Mouse (Mus musculus) heart, embryonic 11.5 days (tissue): Measurements from ENCODE around the gene Glod5. TPM values are rescaled to one million over a fixed set of nuclear protein-coding genes. Genes with fewer than 3 reads are reported as not detected.
"Not testable (repeated sequence)": the region's sequence is repeated elsewhere in the genome, so short reads cannot be mapped to it uniquely, and the experiment has no call there.

Experiments
- ATAC-seq: fragments of 200-750 bp; cut with Nextera tagmentation; replicated peaks from 2 replicates; pipeline ENCODE4 v1.8.0; 2017; ENCODE audit warnings: moderate library complexity; ENCODE audit not compliant: insufficient number of reproducible peaks, low FRiP score, low TSS enrichment
- H3K27ac ChIP-seq: fragments of 300-500 bp; sonication (generic); 2 replicates; pipeline ENCODE4 v1.5.1; 2014; ENCODE audit warnings: mild to moderate bottlenecking, low read depth, low read length
- H3K27me3 ChIP-seq: fragments of 300-500 bp; sonication (generic); 2 replicates; pipeline ENCODE4 v1.6.1; 2014; ENCODE audit warnings: mild to moderate bottlenecking, low read length, mixed read lengths; ENCODE audit not compliant: control insufficient read depth, insufficient read depth
- H3K36me3 ChIP-seq: fragments of 300-500 bp; sonication (generic); 2 replicates; pipeline ENCODE4 v1.6.1; 2014; ENCODE audit warnings: mild to moderate bottlenecking, low read length, moderate library complexity, mixed read lengths; ENCODE audit not compliant: control insufficient read depth, insufficient read depth
- H3K4me1 ChIP-seq: fragments of 300-500 bp; sonication (generic); 2 replicates; pipeline ENCODE4 v1.6.1; 2014; ENCODE audit warnings: low read length; ENCODE audit not compliant: control insufficient read depth, insufficient read depth
- H3K4me2 ChIP-seq: fragments of 300-500 bp; sonication (generic); 2 replicates; pipeline ENCODE4 v1.6.1; 2014; ENCODE audit warnings: mild to moderate bottlenecking, moderate library complexity
- H3K4me3 ChIP-seq: fragments of 300-500 bp; sonication (generic); 2 replicates; pipeline ENCODE4 v1.5.1; 2014; ENCODE audit warnings: low read depth, low read length
- H3K9ac ChIP-seq: fragments of 300-500 bp; sonication (generic); 2 replicates; pipeline ENCODE4 v1.6.1; 2014; ENCODE audit warnings: mild to moderate bottlenecking, low read depth, low read length, moderate library complexity
- H3K9me3 ChIP-seq: fragments of 300-500 bp; sonication (generic); replicated peaks from 2 replicates; pipeline ENCODE4 v1.6.1; 2016; ENCODE audit warnings: low read length; ENCODE audit not compliant: control insufficient read depth
- WGBS: fragments of 180-500 bp; shearing (Covaris S2); extraction: QIAGEN DNeasy Blood & Tissue Kit; methylation state at CpG from one replicate; pipeline ENCODE4 v1.1.7; 2014; ENCODE audit not compliant: insufficient replicate concordance; 5-methylcytosine and 5-hydroxymethylcytosine counted together
- polyA plus RNA-seq: library from polyadenylated mRNA; unstranded; fragments of >200 nt; fragmentation: Nextera tagmentation; extraction: Ambion mirVana; gene quantifications from 2 replicates; pipeline ENCODE4 v1.2.1, GENCODE M21; 2014

The Glod5 gene
- polyA plus RNA-seq: 0.82 TPM in 1 of 2 replicates, not detected in the other

GRCm38 (mm10) chrX:8018286-8018685 is at the start of gene Glod5:
Gene Glod5 (minus strand): TSS chrX:8018492.
- Histone ChIP-seq H3K27ac (no peak within 1 kb of the TSS), H3K4me1 (no peaks in the 10 kb centered on the region), H3K27me3 (no peaks in the 10 kb centered on the region), H3K9ac (no peak within 1 kb of the TSS), H3K4me3 (no peak within 1 kb of the TSS), H3K36me3 (no peaks in the 10 kb centered on the region), H3K9me3 (no peaks in the 10 kb centered on the region), H3K4me2 (no peak within 1 kb of the TSS)
- WGBS: 50% methylated on average over 2 of the region's 2 CpGs
- ATAC-seq: no peak

GRCm38 (mm10) chrX:8051044-8051781 is 32.9 kb upstream of the Glod5 start:
- WGBS: 80% methylated on average over 7 of the region's 8 CpGs
- H3K36me3 ChIP-seq, H3K27me3 ChIP-seq, ATAC-seq, H3K4me3 ChIP-seq, H3K9me3 ChIP-seq, H3K4me2 ChIP-seq, H3K4me1 ChIP-seq, H3K9ac ChIP-seq, H3K27ac ChIP-seq: not testable (repeated sequence)

- WGBS: 64% methylated on average over 1 of the region's 1 CpGs
Observed at GRCm38 (mm10) chrX:8033009-8033408, 14.7 kb upstream of the Glod5 start.

GRCm38 (mm10) chrX:8026811-8027210 is 8.5 kb upstream of the Glod5 start:
- WGBS: 63% methylated on average over 4 of the region's 4 CpGs
- H3K36me3 ChIP-seq: no peaks in the 10 kb centered on the region
- ATAC-seq: no peak

More at GRCm38 (mm10) chrX:8033009-8033408, 14.7 kb upstream of the Glod5 start:
- Histone ChIP-seq H3K4me3 (no peak overlapping the region), H3K9ac (no peak overlapping the region), H3K4me1 (no peaks in the 10 kb centered on the region), H3K4me2 (no peak overlapping the region), H3K27me3 (no peaks in the 10 kb centered on the region), H3K36me3 (no peaks in the 10 kb centered on the region), H3K9me3 (no peaks in the 10 kb centered on the region), H3K27ac (no peak overlapping the region)
- ATAC-seq: no peak

GRCm38 (mm10) chrX:8024795-8025194 is 6.5 kb upstream of the Glod5 start:
- 61% methylated on average over 2 of the region's 2 CpGs for WGBS

More at GRCm38 (mm10) chrX:8026811-8027210, 8.5 kb upstream of the Glod5 start:
- H3K9ac ChIP-seq: no peak overlapping the region
- H3K27me3 ChIP-seq: no peaks in the 10 kb centered on the region
- H3K9me3 ChIP-seq: no peaks in the 10 kb centered on the region
- no peak overlapping the region for H3K4me3 ChIP-seq
- H3K4me2 ChIP-seq: no peak overlapping the region
- H3K27ac ChIP-seq: no peak overlapping the region
- H3K4me1 ChIP-seq: no peaks in the 10 kb centered on the region

GRCm38 (mm10) chrX:8020111-8020778 is 2.0 kb upstream of the Glod5 start:
- Histone ChIP-seq H3K27ac (no peak overlapping the region), H3K27me3 (no peaks in the 10 kb centered on the region), H3K4me1 (no peaks in the 10 kb centered on the region), H3K9me3 (no peaks in the 10 kb centered on the region), H3K9ac (no peak overlapping the region), H3K4me2 (no peak overlapping the region), H3K4me3 (no peak overlapping the region), H3K36me3 (no peaks in the 10 kb centered on the region)
- WGBS: 84% methylated on average over 2 of the region's 2 CpGs
- ATAC-seq: no peak

More at GRCm38 (mm10) chrX:8024795-8025194, 6.5 kb upstream of the Glod5 start:
- no peaks in the 10 kb centered on the region for H3K9me3 ChIP-seq
- no peaks in the 10 kb centered on the region for H3K4me1 ChIP-seq
- no peak overlapping the region for H3K9ac ChIP-seq
- H3K4me2 ChIP-seq: no peak overlapping the region
- no peaks in the 10 kb centered on the region for H3K36me3 ChIP-seq
- H3K27ac ChIP-seq: no peak overlapping the region
- H3K27me3 ChIP-seq: no peaks in the 10 kb centered on the region
- no peak for ATAC-seq
- no peak overlapping the region for H3K4me3 ChIP-seq

GRCm38 (mm10) chrX:8017142-8017541 is 1.1 kb downstream of the Glod5 start:
- ATAC-seq: no peak
- Histone ChIP-seq H3K4me1 (no peaks in the 10 kb centered on the region), H3K4me2 (no peak overlapping the region), H3K36me3 (no peaks in the 10 kb centered on the region), H3K9me3 (no peaks in the 10 kb centered on the region), H3K9ac (no peak overlapping the region), H3K27ac (no peak overlapping the region), H3K4me3 (no peak overlapping the region), H3K27me3 (no peaks in the 10 kb centered on the region)
- 10% methylated on average over 5 of the region's 5 CpGs for WGBS

- not testable (repeated sequence) for ATAC-seq, H3K9ac ChIP-seq, H3K4me1 ChIP-seq
Observed at GRCm38 (mm10) chrX:8015675-8016074, 2.6 kb downstream of the Glod5 start.

More at GRCm38 (mm10) chrX:8015675-8016074, 2.6 kb downstream of the Glod5 start:
- WGBS: 17% methylated on average over 7 of the region's 7 CpGs
- not testable (repeated sequence) for H3K9me3 ChIP-seq, H3K27ac ChIP-seq, H3K4me3 ChIP-seq, H3K4me2 ChIP-seq, H3K27me3 ChIP-seq, H3K36me3 ChIP-seq
